Mouse (Mus musculus): ENCODE measurements around the gene Sgsh.
"Not testable (repeated sequence)": the region's sequence is repeated elsewhere in the genome, so short reads cannot be mapped to it uniquely, and the experiment has no call there.

The Sgsh gene

GRCm38 (mm10) chr11:119355443-119356385, at the start of gene Sgsh, which contains the start of gene Slc26a11:
Gene Sgsh (minus strand): TSS chr11:119355536.
Gene Slc26a11 (plus strand): TSS chr11:119355557.
- peak; percentile 81 to 91 for DNase-seq (ENCODE audit: low spot score in 2 of 2)

DNA sequence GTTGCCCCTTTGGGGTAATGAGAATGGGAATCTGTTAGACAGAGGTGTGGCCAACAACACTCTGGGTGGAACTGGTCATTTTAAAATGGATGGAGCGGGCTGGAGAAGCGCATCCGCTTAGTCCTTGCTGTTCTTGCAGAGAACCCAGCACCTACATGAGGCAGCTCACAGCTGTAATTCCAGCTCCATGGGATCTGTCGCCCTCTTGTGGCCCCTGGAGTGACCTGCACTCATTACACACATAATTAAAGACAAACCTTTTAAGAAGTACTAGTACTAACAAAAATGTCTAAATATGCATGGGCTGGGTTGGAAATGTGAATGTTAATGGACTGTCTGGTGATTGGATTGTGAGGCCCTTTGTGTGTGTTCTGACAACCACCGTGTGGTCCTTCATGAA, 49.3 kb upstream of the Sgsh start:
- peak; percentile 53 to 78 for DNase-seq (ENCODE audit: low spot score in 2 of 2)

GRCm38 (mm10) chr11:119402501-119403160, 47.3 kb upstream of the Sgsh start:
- DNase-seq (ENCODE audit: low spot score in 2 of 2) = no peak

GRCm38 (mm10) chr11:119396461-119396860, 41.1 kb upstream of the Sgsh start:
- DNase-seq (ENCODE audit: low spot score in 2 of 2) = no peak

- no peak for DNase-seq (ENCODE audit: low spot score in 2 of 2)
Measured at GRCm38 (mm10) chr11:119395931-119396330, 40.6 kb upstream of the Sgsh start.

- DNase-seq (ENCODE audit: low spot score in 2 of 2) = no peak
Measured at GRCm38 (mm10) chr11:119395394-119395793, 40.1 kb upstream of the Sgsh start.

DNA sequence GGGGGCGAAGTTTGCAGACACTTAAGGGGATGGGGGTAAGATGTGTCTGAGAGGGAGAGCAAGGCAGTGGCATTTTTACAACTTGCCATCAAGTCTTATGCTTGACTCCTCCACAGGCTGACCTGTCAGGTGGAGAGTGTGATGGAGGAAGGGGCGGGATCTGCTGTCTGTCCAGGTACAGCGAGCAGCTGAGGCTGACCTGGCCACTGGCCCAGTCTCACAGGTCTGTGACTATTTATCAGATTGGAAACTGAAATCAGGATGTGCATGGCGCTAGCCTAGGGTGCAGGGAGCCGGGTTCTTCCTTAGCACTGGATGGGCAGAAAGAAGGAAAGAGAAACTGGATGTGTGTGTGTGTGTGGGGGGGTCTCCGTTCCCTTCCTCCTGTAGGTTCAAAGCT, 38.9 kb upstream of the Sgsh start:
- DNase-seq (ENCODE audit: low spot score in 2 of 2) = no peak

DNA sequence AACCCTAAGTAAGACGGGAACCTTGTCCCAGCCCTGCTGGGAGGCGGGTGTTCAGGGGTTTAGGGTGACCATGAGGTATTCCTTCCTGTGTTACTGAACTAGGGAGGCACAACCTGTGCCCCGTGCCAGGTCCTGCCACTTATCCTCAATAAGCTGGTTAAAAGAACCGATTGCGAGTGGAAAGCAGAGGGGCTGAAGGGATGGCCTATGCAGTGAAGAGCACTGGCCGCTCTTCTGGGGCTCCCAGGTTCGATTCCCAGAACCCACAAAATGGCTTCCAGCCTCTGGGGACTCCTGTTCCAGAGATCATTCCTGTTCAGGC, 38.1 kb upstream of the Sgsh start:
- no peak for DNase-seq (ENCODE audit: low spot score in 2 of 2)

DNA sequence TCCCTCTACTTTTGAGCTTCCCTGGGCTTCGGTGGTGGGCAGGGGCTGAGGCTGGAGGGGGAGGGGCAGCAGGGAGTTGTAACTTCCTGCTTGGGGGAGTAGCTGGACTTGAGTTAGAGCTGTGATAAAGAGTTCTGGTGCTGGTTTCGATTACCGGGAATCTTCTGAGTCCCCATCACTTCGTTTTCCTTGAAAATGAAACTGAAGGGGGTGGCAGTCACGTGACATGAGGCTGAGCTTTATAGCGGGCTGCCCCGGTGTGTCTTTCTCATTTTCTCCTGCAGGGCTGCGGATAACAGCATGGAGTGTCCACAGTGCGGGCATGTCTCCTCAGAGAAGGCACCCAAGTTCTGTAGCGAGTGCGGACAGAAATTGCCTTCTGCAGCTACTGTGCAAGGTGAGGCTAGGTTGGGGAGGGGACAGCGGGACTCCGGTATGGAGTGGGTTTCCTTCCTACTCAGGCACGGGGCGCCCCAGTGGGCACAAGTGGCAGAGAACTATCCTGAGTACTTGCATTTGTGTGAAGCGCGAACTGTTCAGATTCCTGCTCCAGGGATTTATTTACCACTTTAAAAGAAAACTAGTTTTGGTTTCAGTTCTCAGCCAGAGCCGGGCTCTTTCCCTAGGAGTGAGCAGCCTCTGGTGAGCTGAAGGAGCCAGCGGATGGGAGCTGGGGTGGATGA, 37.6 kb upstream of the Sgsh start, which contains the start of gene Rnf213:
Gene Rnf213 (plus strand): TSS at position 301 of the 683 bp plus-strand sequence.
- DNase-seq (ENCODE audit: low spot score in 2 of 2) = peak; percentile 73 to 86

GRCm38 (mm10) chr11:119392001-119392614, 36.8 kb upstream of the Sgsh start:
- DNase-seq (ENCODE audit: low spot score in 2 of 2) = peak; percentile 88 to 92

GRCm38 (mm10) chr11:119391386-119392000, 36.2 kb upstream of the Sgsh start:
- DNase-seq (ENCODE audit: low spot score in 2 of 2) = peak; percentile 46 to 74

DNA sequence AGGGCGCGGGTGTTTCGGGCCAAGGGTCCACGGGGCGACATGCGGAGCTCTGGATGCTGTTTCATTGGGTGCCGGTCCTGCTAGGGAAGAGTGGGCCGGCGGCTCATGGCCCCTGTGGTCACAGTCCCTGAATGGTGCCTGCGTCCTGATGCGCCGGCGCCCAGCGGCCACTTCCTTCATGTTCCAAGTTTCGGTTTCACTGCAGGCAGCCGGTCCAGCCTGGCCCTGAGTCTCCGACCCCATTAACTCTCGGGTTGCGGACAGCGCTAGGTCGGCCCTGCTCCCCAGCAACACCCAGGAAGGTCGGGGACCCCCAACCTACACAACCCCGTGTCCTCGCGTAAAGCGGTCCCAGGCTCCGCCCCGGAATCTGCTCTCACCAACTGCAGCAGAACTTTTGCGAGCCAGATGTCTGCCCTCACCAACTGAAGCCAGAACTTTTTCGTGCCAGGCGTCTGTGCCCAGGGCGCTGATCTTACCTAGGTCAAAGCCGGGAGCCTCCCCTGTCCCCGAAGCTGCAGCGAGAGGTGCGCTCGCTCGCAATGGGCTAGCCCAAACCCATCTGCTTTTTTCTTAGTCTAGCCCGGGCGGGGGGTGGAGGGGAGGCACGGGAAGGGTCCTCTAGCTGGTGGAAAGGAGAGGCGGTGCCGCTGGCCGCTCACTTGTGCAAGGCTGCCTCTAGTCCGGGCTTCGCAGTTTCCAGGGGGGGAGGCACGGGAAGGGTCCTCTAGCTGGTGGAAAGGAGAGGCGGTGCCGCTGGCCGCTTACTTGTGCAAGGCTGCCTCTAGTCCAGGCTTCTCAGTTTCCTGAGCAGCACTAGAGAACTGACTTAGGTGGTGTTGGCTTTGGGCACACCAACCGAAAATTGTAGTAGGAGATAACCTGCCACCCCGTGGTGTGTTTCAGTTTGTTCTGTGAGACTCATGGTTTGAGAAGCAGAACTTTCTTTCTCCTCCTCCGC, 35.2 kb upstream of the Sgsh start:
- peak; percentile 68 to 87 for DNase-seq (ENCODE audit: low spot score in 2 of 2)

GRCm38 (mm10) chr11:119389851-119390270, 34.5 kb upstream of the Sgsh start:
- DNase-seq (ENCODE audit: low spot score in 2 of 2) = peak; percentile 57 to 79

DNA sequence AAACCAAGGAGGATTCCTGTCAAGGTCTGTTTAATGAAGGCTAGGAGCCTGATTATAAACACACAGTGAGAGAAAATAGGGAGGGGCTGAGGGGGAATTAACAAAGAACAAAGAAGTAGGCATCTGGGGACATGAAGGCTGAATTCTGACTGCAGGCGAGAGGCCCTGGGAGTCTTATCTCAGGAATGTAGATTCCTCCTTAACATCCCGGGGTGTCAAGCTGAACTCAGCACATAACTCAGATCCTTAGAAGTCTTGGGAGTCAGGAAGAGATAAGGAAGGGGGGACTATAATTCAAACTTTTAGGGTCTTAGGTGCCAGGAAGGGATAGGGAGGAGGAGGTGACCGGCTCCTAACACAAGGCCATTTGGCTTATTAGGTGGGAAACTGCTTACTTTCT, 31.9 kb upstream of the Sgsh start:
- not testable (repeated sequence) for DNase-seq (ENCODE audit: low spot score in 2 of 2)

GRCm38 (mm10) chr11:119386306-119386705, 31.0 kb upstream of the Sgsh start:
- DNase-seq (ENCODE audit: low spot score in 2 of 2) = no peak

- peak in 1 of 2 experiments; percentile 40 for DNase-seq (ENCODE audit: low spot score in 2 of 2)
Measured at GRCm38 (mm10) chr11:119384904-119385303, 29.6 kb upstream of the Sgsh start.

DNA sequence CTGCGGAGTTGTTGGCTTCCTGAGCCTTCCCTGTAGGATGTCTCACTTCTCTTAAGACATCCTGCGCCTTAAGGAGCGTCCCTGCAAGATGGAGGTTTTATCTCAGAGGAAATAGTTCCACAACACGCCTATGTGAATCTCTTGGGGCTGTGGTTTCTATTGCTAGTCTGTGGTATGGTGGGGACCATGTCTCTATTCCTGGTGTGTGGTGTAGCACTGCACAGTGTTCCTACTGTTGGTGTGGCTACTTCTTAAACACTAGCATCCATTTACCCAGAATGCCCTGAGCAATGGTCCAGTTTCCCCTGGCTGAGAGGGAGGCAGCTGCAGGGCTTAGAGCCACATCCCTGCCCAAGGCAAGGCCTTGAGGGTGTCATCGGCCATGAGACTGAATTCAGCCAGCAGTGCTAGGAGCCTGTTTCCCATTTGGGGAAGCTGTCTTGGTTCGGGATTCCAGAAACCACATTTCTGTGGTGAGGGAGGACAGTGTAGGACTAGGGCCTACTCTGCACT, 27.1 kb upstream of the Sgsh start:
- DNase-seq (ENCODE audit: low spot score in 2 of 2) = no peak

GRCm38 (mm10) chr11:119381631-119382337, 26.4 kb upstream of the Sgsh start:
- no peak for DNase-seq (ENCODE audit: low spot score in 2 of 2)

GRCm38 (mm10) chr11:119378551-119378950, 23.2 kb upstream of the Sgsh start:
- DNase-seq (ENCODE audit: low spot score in 2 of 2) = no peak

All from spleen, postnatal 4 days (tissue).